Mouse (Mus musculus): ENCODE data around the gene Farp1. TPM values are rescaled to one million over a fixed set of nuclear protein-coding genes. Genes with fewer than 3 reads are reported as not detected.
"Not testable (repeated sequence)": the region's sequence is repeated elsewhere in the genome, so short reads cannot be mapped to it uniquely, and the experiment has no call there.

Gene Farp1
- polyA plus RNA-seq, 1 experiment from 2014 or later, result 32.4 TPM

- Histone ChIP-seq H3K27me3 (replicated peaks) (no peaks in the 10 kb centered on the region), H3K36me3 (peaks cover 13% of the 10 kb centered on the region), H3K4me1 (replicated peaks) (peaks cover 7% of the 10 kb centered on the region), H3K9ac (no peak overlapping the region), H3K4me2 (no peak overlapping the region), H3K4me3 (no peak overlapping the region), H3K9me3 (replicated peaks) (0 out of 2 replicates have a peak, but pooled peaks cover 5% of the 10 kb centered on the region), H3K27ac (ENCODE audit: poor library complexity, severe bottlenecking) (no peak overlapping the region)
- WGBS, result 89% methylated on average over 8 of the region's 8 CpGs
- no peak for ATAC-seq (ENCODE audit: insufficient number of reproducible peaks, low FRiP score)
These were observed 149.4 kb downstream of the Farp1 start for GRCm38 (mm10) chr14:121184351-121184750.

- Histone ChIP-seq H3K9me3 (replicated peaks) (0 out of 2 replicates have a peak, but pooled peaks cover 5% of the 10 kb centered on the region), H3K4me1 (replicated peaks) (peaks cover 22% of the 10 kb centered on the region), H3K27ac (ENCODE audit: poor library complexity, severe bottlenecking) (no peak overlapping the region), H3K9ac (no peak overlapping the region), H3K4me2 (no peak overlapping the region), H3K27me3 (replicated peaks) (no peaks in the 10 kb centered on the region), H3K4me3 (no peak overlapping the region), H3K36me3 (peaks cover 13% of the 10 kb centered on the region)
- WGBS, result 84% methylated on average over 8 of the region's 8 CpGs
- ATAC-seq (ENCODE audit: insufficient number of reproducible peaks, low FRiP score), result no peak
These were observed 151.4 kb downstream of the Farp1 start for GRCm38 (mm10) chr14:121186402-121186894.

GRCm38 (mm10) chr14:121189840-121190239, 154.8 kb downstream of the Farp1 start:
- not testable (repeated sequence) for H3K4me2 ChIP-seq; H3K4me3 ChIP-seq; H3K9ac ChIP-seq; H3K27me3 ChIP-seq (replicated peaks); H3K9me3 ChIP-seq (replicated peaks); ATAC-seq (ENCODE audit: insufficient number of reproducible peaks, low FRiP score)
- H3K36me3 ChIP-seq, result peaks cover 13% of the 10 kb centered on the region
- WGBS, result 87% methylated on average over 10 of the region's 10 CpGs
- H3K4me1 ChIP-seq (replicated peaks), result peaks cover 30% of the 10 kb centered on the region
- peak overlapping the region; percentile 44; the same call in 1 of the 2 replicates for H3K27ac ChIP-seq (ENCODE audit: poor library complexity, severe bottlenecking)

GRCm38 (mm10) chr14:121190386-121190785, 155.4 kb downstream of the Farp1 start:
- H3K4me2 ChIP-seq, result no peak overlapping the region
- H3K27me3 ChIP-seq (replicated peaks), result no peaks in the 10 kb centered on the region
- H3K9me3 ChIP-seq (replicated peaks), result peaks cover 5% of the 10 kb centered on the region; the same call in 1 of the 2 replicates
- H3K36me3 ChIP-seq, result peaks cover 13% of the 10 kb centered on the region
- no peak overlapping the region for H3K9ac ChIP-seq
- H3K4me3 ChIP-seq, result no peak overlapping the region
- H3K27ac ChIP-seq (ENCODE audit: poor library complexity, severe bottlenecking), result peak overlapping the region; percentile 44; the same call in 1 of the 2 replicates
- H3K4me1 ChIP-seq (replicated peaks), result peaks cover 30% of the 10 kb centered on the region
- ATAC-seq (ENCODE audit: insufficient number of reproducible peaks, low FRiP score), result 0 out of 2 replicates have a peak, but pooled peaks have one; percentile 15
- WGBS, result 63% methylated on average over 9 of the region's 9 CpGs

- Histone ChIP-seq H3K9me3 (replicated peaks) (peaks cover 8% of the 10 kb centered on the region; the same call in 1 of the 2 replicates), H3K27me3 (replicated peaks) (no peaks in the 10 kb centered on the region), H3K9ac (no peak overlapping the region), H3K4me3 (no peak overlapping the region), H3K4me1 (replicated peaks) (peaks cover 30% of the 10 kb centered on the region), H3K27ac (ENCODE audit: poor library complexity, severe bottlenecking) (no peak overlapping the region), H3K4me2 (no peak overlapping the region), H3K36me3 (peaks cover 20% of the 10 kb centered on the region)
- WGBS, result 64% methylated on average over 13 of the region's 13 CpGs
- no peak for ATAC-seq (ENCODE audit: insufficient number of reproducible peaks, low FRiP score)
These were observed 156.7 kb downstream of the Farp1 start for GRCm38 (mm10) chr14:121191739-121192138.

- WGBS, result 78% methylated on average over 5 of the region's 5 CpGs
- H3K27ac ChIP-seq (ENCODE audit: poor library complexity, severe bottlenecking), result no peak overlapping the region; the same call in 1 of the 2 replicates
- H3K27me3 ChIP-seq (replicated peaks), result no peaks in the 10 kb centered on the region
- peaks cover 7% of the 10 kb centered on the region; the same call in 1 of the 2 replicates for H3K9me3 ChIP-seq (replicated peaks)
- no peak overlapping the region for H3K4me3 ChIP-seq
- ATAC-seq (ENCODE audit: insufficient number of reproducible peaks, low FRiP score), result no peak
- H3K9ac ChIP-seq, result no peak overlapping the region
- H3K4me2 ChIP-seq, result no peak overlapping the region
- peaks cover 15% of the 10 kb centered on the region for H3K36me3 ChIP-seq
- H3K4me1 ChIP-seq (replicated peaks), result peaks cover 30% of the 10 kb centered on the region
These were observed 157.4 kb downstream of the Farp1 start for GRCm38 (mm10) chr14:121192394-121192793.

GRCm38 (mm10) chr14:121193981-121194380, 159.0 kb downstream of the Farp1 start:
- Histone ChIP-seq H3K4me1 (replicated peaks) (peaks cover 36% of the 10 kb centered on the region), H3K9ac (no peak overlapping the region), H3K4me2 (no peak overlapping the region), H3K9me3 (replicated peaks) (peaks cover 3% of the 10 kb centered on the region; the same call in 1 of the 2 replicates), H3K4me3 (no peak overlapping the region), H3K36me3 (peaks cover 10% of the 10 kb centered on the region), H3K27me3 (replicated peaks) (no peaks in the 10 kb centered on the region), H3K27ac (ENCODE audit: poor library complexity, severe bottlenecking) (no peak overlapping the region)
- 73% methylated on average over 2 of the region's 2 CpGs for WGBS
- no peak for ATAC-seq (ENCODE audit: insufficient number of reproducible peaks, low FRiP score)

GRCm38 (mm10) chr14:121198915-121199572, 164.0 kb downstream of the Farp1 start:
- no peaks in the 10 kb centered on the region for H3K27me3 ChIP-seq (replicated peaks)
- H3K4me2 ChIP-seq, result peak overlapping the region; percentile 16; the same call in 1 of the 2 replicates
- 56% methylated on average over 13 of the region's 14 CpGs for WGBS
- ATAC-seq (ENCODE audit: insufficient number of reproducible peaks, low FRiP score), result no peak
- H3K9me3 ChIP-seq (replicated peaks), result peaks cover 3% of the 10 kb centered on the region; the same call in 1 of the 2 replicates
- no peak overlapping the region for H3K9ac ChIP-seq
- peaks cover 10% of the 10 kb centered on the region for H3K36me3 ChIP-seq
- H3K4me3 ChIP-seq, result no peak overlapping the region
- H3K27ac ChIP-seq (ENCODE audit: poor library complexity, severe bottlenecking), result peak overlapping the region; percentile 64
- H3K4me1 ChIP-seq (replicated peaks), result peaks cover 43% of the 10 kb centered on the region

GRCm38 (mm10) chr14:121199789-121200188, 164.8 kb downstream of the Farp1 start:
- Histone ChIP-seq H3K4me1 (replicated peaks) (peaks cover 51% of the 10 kb centered on the region), H3K9ac (no peak overlapping the region), H3K9me3 (replicated peaks) (peaks cover 3% of the 10 kb centered on the region; the same call in 1 of the 2 replicates), H3K4me2 (peak overlapping the region; percentile 25), H3K36me3 (peaks cover 10% of the 10 kb centered on the region), H3K27me3 (replicated peaks) (no peaks in the 10 kb centered on the region), H3K27ac (ENCODE audit: poor library complexity, severe bottlenecking) (peak overlapping the region; percentile 64), H3K4me3 (no peak overlapping the region)
- peak; percentile 88 for ATAC-seq (ENCODE audit: insufficient number of reproducible peaks, low FRiP score)
- WGBS, result 25% methylated on average over 8 of the region's 8 CpGs

- Histone ChIP-seq H3K9me3 (replicated peaks) (peaks cover 3% of the 10 kb centered on the region; the same call in 1 of the 2 replicates), H3K27me3 (replicated peaks) (no peaks in the 10 kb centered on the region), H3K27ac (ENCODE audit: poor library complexity, severe bottlenecking) (no peak overlapping the region), H3K4me2 (no peak overlapping the region), H3K4me3 (no peak overlapping the region), H3K36me3 (peaks cover 10% of the 10 kb centered on the region), H3K9ac (no peak overlapping the region), H3K4me1 (replicated peaks) (peaks cover 53% of the 10 kb centered on the region)
- no peak for ATAC-seq (ENCODE audit: insufficient number of reproducible peaks, low FRiP score)
- WGBS, result 67% methylated on average over 8 of the region's 8 CpGs
These were observed 165.4 kb downstream of the Farp1 start for GRCm38 (mm10) chr14:121200353-121200752.

- peaks cover 4% of the 10 kb centered on the region for H3K36me3 ChIP-seq
- no peak overlapping the region for H3K4me2 ChIP-seq
- H3K9me3 ChIP-seq (replicated peaks), result no peaks in the 10 kb centered on the region; the same call in 1 of the 2 replicates
- 70% methylated on average over 6 of the region's 6 CpGs for WGBS
- peak overlapping the region; percentile 44; the same call in 1 of the 2 replicates for H3K9ac ChIP-seq
- H3K4me3 ChIP-seq, result no peak overlapping the region
- peak overlapping the region; percentile 28; the same call in 1 of the 2 replicates for H3K27ac ChIP-seq (ENCODE audit: poor library complexity, severe bottlenecking)
- ATAC-seq (ENCODE audit: insufficient number of reproducible peaks, low FRiP score), result no peak
- peaks cover 53% of the 10 kb centered on the region for H3K4me1 ChIP-seq (replicated peaks)
- no peaks in the 10 kb centered on the region for H3K27me3 ChIP-seq (replicated peaks)
These were observed 166.2 kb downstream of the Farp1 start for GRCm38 (mm10) chr14:121201178-121201577.

Data from heart, embryonic 12.5 days (tissue).